Mouse (Mus musculus) MEL (cell line): ENCODE results near the gene Shpk. TPM values are rescaled to one million over a fixed set of nuclear protein-coding genes. Genes with fewer than 3 reads are reported as not detected.

Experiments used
- DNase-seq: peaks from one replicate; pipeline ENCODE4 v3.0.0; 2011; ENCODE audit warnings: low read depth, low spot score
- H3K27ac ChIP-seq: 2 replicates; pipeline ENCODE4 v1.5.1; 2012; ENCODE audit warnings: low read depth, mild to moderate bottlenecking, control low read depth, low read length, moderate library complexity; ENCODE audit not compliant: control insufficient read depth
- H3K27me3 ChIP-seq, 2 experiments: fragments of 150-350 bp in 1 of 2; sonication (generic) in 1 of 2; 2 replicates each; pipeline ENCODE4 v1.6.1; 2012; ENCODE audit warnings: low read length in 2 of 2, mild to moderate bottlenecking in 2 of 2, improper control_type of control experiment in 1 of 2, moderate library complexity in 1 of 2; ENCODE audit not compliant: insufficient read depth in 2 of 2, control insufficient read depth in 1 of 2
- H3K36me3 ChIP-seq, 2 experiments: 2 replicates each; pipeline ENCODE4 v1.6.1; 2012 to 2014; ENCODE audit warnings: low read length in 2 of 2, improper control_type of control experiment in 1 of 2, inconsistent platforms in 1 of 2, mild to moderate bottlenecking in 1 of 2; ENCODE audit not compliant: insufficient read depth in 2 of 2, control insufficient read depth in 1 of 2
- H3K4me1 ChIP-seq, 2 experiments: fragments of 150-350 bp in 1 of 2; sonication (generic) in 1 of 2; 2 replicates each; pipeline ENCODE4 v1.6.1; 2012; ENCODE audit warnings: low read length in 2 of 2, improper control_type of control experiment in 1 of 2, mild to moderate bottlenecking in 1 of 2; ENCODE audit not compliant: insufficient read depth in 2 of 2, control insufficient read depth in 1 of 2
- H3K4me3 ChIP-seq, 2 experiments: fragments of 150-350 bp in 1 of 2; sonication (generic) in 1 of 2; 2 replicates each; pipeline ENCODE4 v1.5.1; 2012; ENCODE audit warnings: low read depth in 2 of 2, low read length in 2 of 2, mild to moderate bottlenecking in 2 of 2, moderate library complexity in 2 of 2, control low read depth in 1 of 2, improper control_type of control experiment in 1 of 2; ENCODE audit not compliant: control insufficient read depth in 1 of 2, insufficient read depth in 1 of 2
- H3K79me2 ChIP-seq: 2 replicates; pipeline ENCODE4 v1.6.1; 2012; ENCODE audit warnings: mild to moderate bottlenecking, low read length, moderate library complexity; ENCODE audit not compliant: control insufficient read depth, poor library complexity, insufficient read depth
- H3K9ac ChIP-seq: 2 replicates; pipeline ENCODE4 v1.6.1; 2012; ENCODE audit warnings: low read depth, mild to moderate bottlenecking, control low read depth, low read length, moderate library complexity; ENCODE audit not compliant: control insufficient read depth, poor library complexity, severe bottlenecking
- H3K9me3 ChIP-seq: fragments of 150-350 bp; sonication (generic); replicated peaks from 2 replicates; pipeline ENCODE4 v1.6.1; 2012; ENCODE audit warnings: mild to moderate bottlenecking, low read length, improper control_type of control experiment, moderate library complexity; ENCODE audit not compliant: insufficient read depth
- BHLHE40 ChIP-seq: IDR thresholded peaks from 2 replicates; pipeline ENCODE4 v1.6.1; 2012; ENCODE audit warnings: low read depth, mild to moderate bottlenecking, inconsistent platforms, low read length, improper control_type of control experiment, borderline replicate concordance
- CHD1 ChIP-seq: IDR thresholded peaks from 2 replicates; pipeline ENCODE4 v1.6.1; 2012; ENCODE audit warnings: low read depth, mild to moderate bottlenecking, inconsistent platforms, low read length, improper control_type of control experiment
- CHD2 ChIP-seq: IDR thresholded peaks from 2 replicates; pipeline ENCODE4 v1.6.1; 2011; ENCODE audit warnings: low read length, improper control_type of control experiment
- E2F4 ChIP-seq: IDR thresholded peaks from 2 replicates; pipeline ENCODE4 v1.6.1; 2011; ENCODE audit warnings: low read depth, low read length, improper control_type of control experiment, borderline replicate concordance
- ELF1 ChIP-seq: IDR thresholded peaks from 2 replicates; pipeline ENCODE4 v1.6.1; 2014; ENCODE audit warnings: low read depth, mild to moderate bottlenecking, inconsistent platforms, low read length, improper control_type of control experiment, moderate library complexity
- EP300 ChIP-seq, 2 experiments: IDR thresholded peaks; 2 replicates each; pipeline ENCODE4 v1.6.1; 2011; ENCODE audit warnings: improper control_type of control experiment in 2 of 2, low read length in 2 of 2, low read depth in 1 of 2, mild to moderate bottlenecking in 1 of 2
- GATA1 ChIP-seq: IDR thresholded peaks from 2 replicates; pipeline ENCODE4 v1.6.1; 2011; ENCODE audit warnings: low read depth, low read length, improper control_type of control experiment
- KAT2A ChIP-seq: conservative IDR thresholded peaks from 2 replicates; pipeline ENCODE4 v1.6.1; 2012; ENCODE audit warnings: low read depth, low read length, improper control_type of control experiment, inconsistent platforms
- MAZ ChIP-seq: IDR thresholded peaks from 2 replicates; pipeline ENCODE4 v1.6.1; 2012; ENCODE audit warnings: low read depth, mild to moderate bottlenecking, inconsistent platforms, low read length, improper control_type of control experiment
- MEF2A ChIP-seq: IDR thresholded peaks from 2 replicates; pipeline ENCODE4 v1.6.1; 2014; ENCODE audit warnings: low read depth, mild to moderate bottlenecking, inconsistent platforms, low read length, improper control_type of control experiment; ENCODE audit not compliant: poor library complexity, insufficient replicate concordance, severe bottlenecking; ENCODE audit errors: extremely low read depth
- MYC ChIP-seq: IDR thresholded peaks from 2 replicates; pipeline ENCODE4 v1.6.1; 2011; ENCODE audit warnings: low read depth, mild to moderate bottlenecking, low read length, improper control_type of control experiment, moderate library complexity
- NELFE ChIP-seq: IDR thresholded peaks from 2 replicates; pipeline ENCODE4 v1.6.1; 2011; ENCODE audit warnings: low read depth, low read length, improper control_type of control experiment
- NRF1 ChIP-seq: IDR thresholded peaks from 2 replicates; pipeline ENCODE4 v1.6.1; 2014; ENCODE audit warnings: low read depth, mild to moderate bottlenecking, inconsistent platforms, low read length, improper control_type of control experiment, moderate library complexity; ENCODE audit not compliant: poor library complexity, insufficient read depth, severe bottlenecking
- POLR2A ChIP-seq, 2 experiments: IDR thresholded peaks; 2 replicates each; pipeline ENCODE4 v1.6.1; 2011 to 2012; ENCODE audit warnings: low read length in 2 of 2, mild to moderate bottlenecking in 2 of 2, control low read depth in 1 of 2, improper control_type of control experiment in 1 of 2, low read depth in 1 of 2, moderate library complexity in 1 of 2; ENCODE audit not compliant: control insufficient read depth in 1 of 2, insufficient read depth in 1 of 2, poor library complexity in 1 of 2
- POLR2AphosphoS2 ChIP-seq: IDR thresholded peaks from 2 replicates; pipeline ENCODE4 v1.6.1; 2011; ENCODE audit warnings: low read length, improper control_type of control experiment
- RAD21 ChIP-seq: IDR thresholded peaks from 2 replicates; pipeline ENCODE4 v1.6.1; 2011; ENCODE audit warnings: mild to moderate bottlenecking, low read depth, low read length, improper control_type of control experiment
- RCOR1 ChIP-seq: IDR thresholded peaks from 2 replicates; pipeline ENCODE4 v1.6.1; 2012; ENCODE audit warnings: low read depth, mild to moderate bottlenecking, inconsistent platforms, low read length, improper control_type of control experiment
- USF1 ChIP-seq: IDR thresholded peaks from 2 replicates; pipeline ENCODE4 v1.6.1; 2014; ENCODE audit warnings: low read depth, mild to moderate bottlenecking, inconsistent platforms, low read length, improper control_type of control experiment, moderate library complexity
- ZC3H11A ChIP-seq: IDR thresholded peaks from 2 replicates; pipeline ENCODE4 v1.6.1; 2012; ENCODE audit warnings: low read depth, mild to moderate bottlenecking, inconsistent platforms, low read length, improper control_type of control experiment
- ZMIZ1 ChIP-seq: IDR thresholded peaks from 2 replicates; pipeline ENCODE4 v1.6.1; 2012; ENCODE audit warnings: low read depth, mild to moderate bottlenecking, inconsistent platforms, low read length, improper control_type of control experiment, moderate library complexity
- polyA plus RNA-seq, 2 experiments: library from polyadenylated mRNA; stranded (reverse) in 1 of 2; unstranded in 1 of 2; fragments of >175 nt in 1 of 2; fragments of >200 nt in 1 of 2; gene quantifications; 2 replicates each; pipeline versions ENCODE4 v1.2.1 to v1.2.4; 2012; ENCODE audit warnings: low replicate concordance in 2 of 2, low read depth in 1 of 2; ENCODE audit not compliant: insufficient read length in 2 of 2, insufficient read depth in 1 of 2, missing spikeins in 1 of 2
- total RNA-seq: library from RNA; depleted of rRNA; stranded (reverse); fragments of 300-350 nt; gene quantifications from 2 replicates; pipeline ENCODE4 v1.2.3, GENCODE M21; 2012

Gene Shpk
- total and polyA plus RNA-seq, 3 experiments: 1.4 to 1.6 TPM; not detected in 1

GRCm38 (mm10) chr11:73257362-73257945, 58.2 kb downstream of the Shpk start:
- TF ChIP-seq RCOR1: no peak
- TF ChIP-seq GATA1: no peak
- no peak for TF ChIP-seq KAT2A
- no peak overlapping the region for H3K9ac ChIP-seq
- no peak overlapping the region for H3K4me3 ChIP-seq
- H3K36me3 ChIP-seq: no peaks in the 10 kb centered on the region
- H3K79me2 ChIP-seq: no peaks in the 10 kb centered on the region
- no peaks in the 10 kb centered on the region for H3K9me3 ChIP-seq
- no peaks in the 10 kb centered on the region for H3K4me1 ChIP-seq
- H3K27me3 ChIP-seq: peaks cover 0 to 9% of the 10 kb centered on the region in 2 experiments; a peak in 2 of 4 replicates
- H3K27ac ChIP-seq: no peak overlapping the region
- DNase-seq: no peak

- no peak overlapping the region for H3K4me3 ChIP-seq
- no peak overlapping the region for H3K27ac ChIP-seq
- H3K9ac ChIP-seq: no peak overlapping the region
- H3K4me1 ChIP-seq: no peaks in the 10 kb centered on the region
- no peaks in the 10 kb centered on the region for H3K9me3 ChIP-seq
- no peak for TF ChIP-seq MEF2A
- TF ChIP-seq CHD1: no peak
- TF ChIP-seq ZMIZ1: no peak
- TF ChIP-seq E2F4: no peak
- no peak for TF ChIP-seq MYC
- no peak for TF ChIP-seq CHD2
- TF ChIP-seq POLR2AphosphoS2: no peak
- TF ChIP-seq ELF1: no peak
- TF ChIP-seq RAD21: no peak
- TF ChIP-seq NELFE: no peak
- no peak for TF ChIP-seq BHLHE40
- TF ChIP-seq EP300 (IDR thresholded peaks at IDR 0.05; ENCODE audit: low read depth in 1 of 2, low read length in 2 of 2): no peak
- no peak for TF ChIP-seq USF1
- no peak for TF ChIP-seq MAZ
- no peak for TF ChIP-seq ZC3H11A
- TF ChIP-seq POLR2A (IDR thresholded peaks at IDR 0.05; ENCODE audit: control insufficient read depth in 1 of 2, insufficient read depth in 1 of 2, low read depth in 1 of 2, low read length in 2 of 2, poor library complexity in 1 of 2): no peak
- no peak for TF ChIP-seq NRF1
- no peaks in the 10 kb centered on the region for H3K79me2 ChIP-seq
- no peak for DNase-seq
- no peaks in the 10 kb centered on the region for H3K36me3 ChIP-seq
- H3K27me3 ChIP-seq: peaks cover 0 to 8% of the 10 kb centered on the region in 2 experiments; a peak in 1 of 4 replicates
These were observed 59.4 kb downstream of the Shpk start for GRCm38 (mm10) chr11:73258664-73259063.
